Mouse (Mus musculus) hindbrain, postnatal 0 days (tissue): Measurements from ENCODE around the gene Mllt6. TPM values are rescaled to one million over a fixed set of nuclear protein-coding genes. Genes with fewer than 3 reads are reported as not detected.

Source experiments
- ATAC-seq: fragments of 200-750 bp; cut with Nextera tagmentation; 2 replicates; pipeline ENCODE4 v1.8.0; 2017; ENCODE audit warnings: mild to moderate bottlenecking, moderate TSS enrichment, moderate library complexity
- DNase-seq: peaks from one replicate; pipeline ENCODE4 v3.0.0-alpha.2; 2015; ENCODE audit warnings: low spot score
- H3K27ac ChIP-seq: fragments of 300-500 bp; sonication (generic); 2 replicates; pipeline ENCODE4 v1.5.1; 2014; ENCODE audit warnings: mild to moderate bottlenecking
- H3K27me3 ChIP-seq: fragments of 300-500 bp; sonication (generic); 2 replicates; pipeline ENCODE4 v1.6.1; 2014; ENCODE audit warnings: low read length, mixed read lengths; ENCODE audit not compliant: insufficient read depth
- H3K36me3 ChIP-seq: fragments of 300-500 bp; sonication (generic); 2 replicates; pipeline ENCODE4 v1.6.1; 2014; ENCODE audit warnings: low read length, mixed read lengths; ENCODE audit not compliant: insufficient read depth
- H3K4me1 ChIP-seq: fragments of 300-500 bp; sonication (generic); 2 replicates; pipeline ENCODE4 v1.6.1; 2014; ENCODE audit warnings: antibody characterized with exemption, low read length, mixed read lengths; ENCODE audit not compliant: insufficient read depth
- H3K4me2 ChIP-seq: fragments of 300-500 bp; sonication (generic); 2 replicates; pipeline ENCODE4 v1.6.1; 2014; ENCODE audit warnings: low read depth, mild to moderate bottlenecking, low read length, moderate library complexity, mixed read lengths
- H3K4me3 ChIP-seq: fragments of 300-500 bp; sonication (generic); 2 replicates; pipeline ENCODE4 v1.5.1; 2014; ENCODE audit warnings: low read length
- H3K9ac ChIP-seq: fragments of 300-500 bp; sonication (generic); replicated peaks from 2 replicates; pipeline ENCODE4 v1.6.1; 2014; ENCODE audit warnings: mild to moderate bottlenecking, low read length, moderate library complexity, mixed read lengths
- H3K9me3 ChIP-seq: fragments of 300-500 bp; sonication (generic); 2 replicates; pipeline ENCODE4 v1.6.1; 2016; ENCODE audit warnings: low read length, mixed read lengths
- CTCF ChIP-seq: IDR thresholded peaks from 2 replicates; pipeline ENCODE4 v1.5.1; 2016; ENCODE audit warnings: antibody characterized with exemption, control low read depth, low read depth
- WGBS: fragments of 180-500 bp; shearing (Covaris S2); extraction: QIAGEN DNeasy Blood & Tissue Kit; methylation state at CpG from one replicate; pipeline ENCODE4 v1.1.7; 2014; 5-methylcytosine and 5-hydroxymethylcytosine counted together
- polyA plus RNA-seq: library from polyadenylated mRNA; unstranded; fragments of >200 nt; fragmentation: Nextera tagmentation; extraction: Ambion mirVana; gene quantifications from 2 replicates; pipeline ENCODE4 v1.2.1, GENCODE M21; 2015
- total RNA-seq: library from RNA; depleted of rRNA; stranded (reverse); fragments of >200 nt; gene quantifications from 2 replicates; pipeline ENCODE4 v1.2.3, GENCODE M21; 2014

The Mllt6 gene
- total and polyA plus RNA-seq, 2 experiments from 2014 or later: 1.7 to 60.8 TPM

GRCm38 (mm10) chr11:97678301-97678700 is 15.1 kb downstream of the Mllt6 start:
- H3K9ac ChIP-seq: no peak overlapping the region
- peak; percentile 19; the same call in 1 of the 2 replicates for ATAC-seq
- no peak overlapping the region for H3K27ac ChIP-seq
- peaks cover 37% of the 10 kb centered on the region for H3K36me3 ChIP-seq
- TF ChIP-seq CTCF: no peak
- H3K9me3 ChIP-seq: no peaks in the 10 kb centered on the region
- no peak for DNase-seq
- no peak overlapping the region for H3K4me2 ChIP-seq
- H3K4me1 ChIP-seq: no peaks in the 10 kb centered on the region
- H3K27me3 ChIP-seq: no peaks in the 10 kb centered on the region
- no peak overlapping the region for H3K4me3 ChIP-seq
- 63% methylated on average over 15 of the region's 15 CpGs for WGBS

GRCm38 (mm10) chr11:97680430-97680829 is 17.2 kb downstream of the Mllt6 start:
- Histone ChIP-seq H3K36me3 (peaks cover 19% of the 10 kb centered on the region), H3K9ac (no peak overlapping the region), H3K4me1 (0 out of 2 replicates have a peak, but pooled peaks cover 2% of the 10 kb centered on the region), H3K27me3 (no peaks in the 10 kb centered on the region), H3K4me3 (no peak overlapping the region), H3K27ac (peak overlapping the region; percentile 51; the same call in 1 of the 2 replicates), H3K9me3 (no peaks in the 10 kb centered on the region), H3K4me2 (no peak overlapping the region)
- no peak for TF ChIP-seq CTCF
- ATAC-seq (peak; percentile 63), DNase-seq (peak; percentile 79)
- WGBS: 39% methylated on average over 12 of the region's 12 CpGs

- WGBS: 79% methylated on average over 6 of the region's 6 CpGs
- no peaks in the 10 kb centered on the region for H3K27me3 ChIP-seq
- peaks cover 10% of the 10 kb centered on the region for H3K36me3 ChIP-seq
- H3K9ac ChIP-seq: no peak overlapping the region
- no peak for TF ChIP-seq CTCF
- no peak for ATAC-seq
- no peaks in the 10 kb centered on the region for H3K9me3 ChIP-seq
- no peak overlapping the region for H3K4me3 ChIP-seq
- no peak overlapping the region for H3K27ac ChIP-seq
- no peak for DNase-seq
- no peak overlapping the region for H3K4me2 ChIP-seq
- H3K4me1 ChIP-seq: 0 out of 2 replicates have a peak, but pooled peaks cover 8% of the 10 kb centered on the region
Measured at GRCm38 (mm10) chr11:97682504-97683055, 19.4 kb downstream of the Mllt6 start.

GRCm38 (mm10) chr11:97684063-97684680 is 21.0 kb downstream of the Mllt6 start:
- H3K9ac ChIP-seq: no peak overlapping the region
- WGBS: 80% methylated on average over 6 of the region's 6 CpGs

GRCm38 (mm10) chr11:97684766-97685165 is 21.6 kb downstream of the Mllt6 start:
- Histone ChIP-seq H3K4me1 (0 out of 2 replicates have a peak, but pooled peaks cover 8% of the 10 kb centered on the region), H3K4me2 (no peak overlapping the region), H3K4me3 (no peak overlapping the region), H3K9ac (no peak overlapping the region), H3K27me3 (no peaks in the 10 kb centered on the region), H3K27ac (no peak overlapping the region), H3K36me3 (peaks cover 10% of the 10 kb centered on the region), H3K9me3 (no peaks in the 10 kb centered on the region)
- 45% methylated on average over 7 of the region's 7 CpGs for WGBS
- ATAC-seq: no peak
- DNase-seq: no peak
- no peak for TF ChIP-seq CTCF

More at GRCm38 (mm10) chr11:97684063-97684680, 21.0 kb downstream of the Mllt6 start:
- 0 out of 2 replicates have a peak, but pooled peaks cover 8% of the 10 kb centered on the region for H3K4me1 ChIP-seq
- H3K27ac ChIP-seq: no peak overlapping the region
- no peak for DNase-seq
- no peak for ATAC-seq
- no peaks in the 10 kb centered on the region for H3K27me3 ChIP-seq
- H3K4me3 ChIP-seq: no peak overlapping the region
- no peak overlapping the region for H3K4me2 ChIP-seq
- TF ChIP-seq CTCF: no peak
- no peaks in the 10 kb centered on the region for H3K9me3 ChIP-seq
- H3K36me3 ChIP-seq: peaks cover 10% of the 10 kb centered on the region

GRCm38 (mm10) chr11:97685613-97686321 is 22.6 kb downstream of the Mllt6 start, which contains the start of gene Cisd3:
Gene Cisd3 (plus strand): TSS chr11:97685826.
- TF ChIP-seq CTCF: no peak
- Histone ChIP-seq H3K9ac (peak within 1 kb of the TSS; percentile 33), H3K27ac (peak within 1 kb of the TSS; percentile 1; the same call in 1 of the 2 replicates), H3K4me1 (0 out of 2 replicates have a peak, but pooled peaks cover 8% of the 10 kb centered on the region), H3K4me2 (peak within 1 kb of the TSS; percentile 74), H3K4me3 (peak within 1 kb of the TSS; percentile 38), H3K36me3 (peaks cover 15% of the 10 kb centered on the region), H3K27me3 (no peaks in the 10 kb centered on the region), H3K9me3 (no peaks in the 10 kb centered on the region)
- WGBS: 1% methylated on average over 43 of the region's 43 CpGs
- DNase-seq (peak; percentile 80), ATAC-seq (peak; percentile 71)
